ENCODE assay signal across 7 mouse cellular contexts in the genomic region with DNA sequence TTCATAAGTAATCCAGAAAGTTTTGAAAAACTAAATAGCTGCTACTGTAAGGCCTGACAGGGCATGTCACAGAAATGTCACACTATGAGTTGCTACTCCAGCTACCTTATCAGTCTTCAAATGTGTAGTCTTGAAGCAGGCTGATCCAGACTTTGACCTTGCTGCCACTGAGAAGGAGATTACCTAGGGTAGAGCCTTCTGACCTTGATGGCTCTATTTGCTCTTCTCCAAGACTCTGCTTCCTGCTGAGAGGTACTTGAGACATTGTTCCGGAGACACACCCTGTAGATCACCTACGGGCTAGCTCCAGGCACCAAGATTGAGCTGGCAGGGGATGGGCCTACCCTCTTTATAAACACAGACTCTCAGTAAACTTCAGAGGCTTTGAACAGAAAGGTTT. TPM values are rescaled to one million over a fixed set of nuclear protein-coding genes. Genes with fewer than 3 reads are reported as not detected.
DNase-seq lines count a peak whose midpoint lies in the region; ATAC-seq and TF ChIP-seq lines count a peak whose summit lies in the region.
"Not testable (repeated sequence)": the region's sequence is repeated elsewhere in the genome, so short reads cannot be mapped to it uniquely, and the experiment has no call there.

No protein-coding gene starts in this region.

- ATAC-seq in intestine, embryonic 15.5 days = peak; percentile 93
- peak; percentile 54 for ATAC-seq in liver, embryonic 14.5 days (ENCODE audit: insufficient read depth)
- peak; percentile 64; the same call in 1 of the 2 replicates for ATAC-seq in megakaryocyte-erythroid progenitor cell, adult 5-6 weeks (replicated peaks; ENCODE audit: low FRiP score, low TSS enrichment, poor library complexity, severe bottlenecking)

- H3K4me1 ChIP-seq in ES-Bruce4 (ENCODE audit: control insufficient read depth, insufficient read depth, low read length); intestine, embryonic 15.5 days (replicated peaks); liver, embryonic 14.5 days (replicated peaks; ENCODE audit: control insufficient read depth in 2 of 2, insufficient read depth in 2 of 2, low read length in 1 of 2): not testable (repeated sequence)

- not testable (repeated sequence) for H3K36me3 ChIP-seq in ES-Bruce4 (ENCODE audit: control insufficient read depth, insufficient read depth, low read length, poor library complexity, severe bottlenecking); intestine, embryonic 15.5 days; liver, embryonic 14.5 days (replicated peaks; ENCODE audit: control insufficient read depth, insufficient read depth, low read depth)

- not testable (repeated sequence) for H3K4me2 ChIP-seq in intestine, embryonic 15.5 days (replicated peaks); liver, embryonic 14.5 days (ENCODE audit: low read depth)

- H3K9ac ChIP-seq in ES-Bruce4 (ENCODE audit: low read depth, poor library complexity, severe bottlenecking); intestine, embryonic 15.5 days; liver, embryonic 14.5 days (replicated peaks): not testable (repeated sequence)

- 50% methylated on average over 2 of the region's 2 CpGs for WGBS in intestine, embryonic 15.5 days
- 43% methylated on average over 2 of the region's 2 CpGs for WGBS in large intestine, adult 2 months
- WGBS in liver, embryonic 14.5 days (ENCODE audit: insufficient replicate concordance) = 64% methylated on average over 2 of the region's 2 CpGs

- TF ChIP-seq CTCF in ES-Bruce4 (IDR thresholded peaks at IDR 0.05; ENCODE audit: low read depth, low read length); liver, embryonic 14.5 days (IDR thresholded peaks at IDR 0.05; ENCODE audit: low read depth): not testable (repeated sequence)

- peaks cover 15% of the 10 kb centered on the region; the same call in 1 of the 2 replicates for H3K9me3 ChIP-seq in ES-Bruce4 (replicated peaks; ENCODE audit: control insufficient read depth, insufficient read depth, low read length, poor library complexity, severe bottlenecking)
- H3K9me3 ChIP-seq in intestine, embryonic 15.5 days; liver, embryonic 14.5 days (ENCODE audit: control insufficient read depth, low read length): not testable (repeated sequence)

- TF ChIP-seq EP300 in ES-Bruce4 (IDR thresholded peaks at IDR 0.05; ENCODE audit: insufficient read depth, low read depth, low read length) = peak; percentile 91
- not testable (repeated sequence) for TF ChIP-seq EP300 in liver, embryonic 14.5 days (IDR thresholded peaks at IDR 0.05; ENCODE audit: low read depth)

- DNase-seq in WW6 (ENCODE audit: low read depth, low spot score) = peak; percentile 55
- DNase-seq in large intestine, adult 2 months (ENCODE audit: low read depth, low spot score) = peak; percentile 36
- not testable (repeated sequence) for DNase-seq in liver, embryonic 14.5 days (ENCODE audit: low read depth in 3 of 3, low spot score in 3 of 3)
- DNase-seq in yolk sac, embryonic 10.5 days (ENCODE audit: low spot score) = peak; percentile 29

- not testable (repeated sequence) for H3K27me3 ChIP-seq in ES-Bruce4 (ENCODE audit: control insufficient read depth, insufficient read depth, low read length, poor library complexity, severe bottlenecking); intestine, embryonic 15.5 days (replicated peaks); liver, embryonic 14.5 days (ENCODE audit: control insufficient read depth, insufficient read depth, low read length)

- peak overlapping the region; percentile 72 for H3K27ac ChIP-seq in ES-Bruce4 (ENCODE audit: insufficient read depth, low read length)
- H3K27ac ChIP-seq in intestine, embryonic 15.5 days = peak overlapping the region; percentile 51
- not testable (repeated sequence) for H3K27ac ChIP-seq in liver, embryonic 14.5 days

- TF ChIP-seq POLR2A in ES-Bruce4 (IDR thresholded peaks at IDR 0.05; ENCODE audit: insufficient read depth, low read length) = not testable (repeated sequence)

- not testable (repeated sequence) for H3K4me3 ChIP-seq in ES-Bruce4 (ENCODE audit: low read depth, low read length); intestine, embryonic 15.5 days (replicated peaks); liver, embryonic 14.5 days (ENCODE audit: insufficient read depth in 1 of 2, low read depth in 2 of 2, low read length in 2 of 2)

RNA-seq across cellular contexts. Expression of gene Top2b, which starts 51.9 kb away (rescaled TPM):
- 112 and 122 TPM in 2 replicates for polyA plus RNA-seq in ES-Bruce4 (2011; ENCODE audit: insufficient read depth, insufficient read length, low read depth, missing spikeins)
- polyA plus RNA-seq in intestine, embryonic 15.5 days (2015; fragmentation: Nextera tagmentation; extraction: Ambion mirVana) = 33.3 and 43.3 TPM in 2 replicates
- polyA plus RNA-seq in large intestine, adult 2 months (2012; rRNA removed) = 6.5 and 8.9 TPM in 2 replicates
- 8.9 and 16.5 TPM in 2 replicates for polyA plus RNA-seq in liver, embryonic 14.5 days (2012; rRNA removed)
- polyA plus RNA-seq in liver, embryonic 14.5 days (2014; fragmentation: Nextera tagmentation; extraction: Ambion mirVana) = 21.0 and 21.1 TPM in 2 replicates
- total RNA-seq in megakaryocyte-erythroid progenitor cell, adult 5-6 weeks (2014; fragmentation: Nextera tagmentation) = 104 and 164 TPM in 2 replicates
- 230 and 254 TPM in 2 replicates for total RNA-seq in megakaryocyte-erythroid progenitor cell, adult 5-6 weeks (2017)
